Mouse (Mus musculus): ENCODE results near the gene Ugt1a7c. TPM values are rescaled to one million over a fixed set of nuclear protein-coding genes. Genes with fewer than 3 reads are reported as not detected.

Ugt1a7c gene
- polyA plus RNA-seq, 1 experiment from 2014 or later: 1.4 TPM

DNA sequence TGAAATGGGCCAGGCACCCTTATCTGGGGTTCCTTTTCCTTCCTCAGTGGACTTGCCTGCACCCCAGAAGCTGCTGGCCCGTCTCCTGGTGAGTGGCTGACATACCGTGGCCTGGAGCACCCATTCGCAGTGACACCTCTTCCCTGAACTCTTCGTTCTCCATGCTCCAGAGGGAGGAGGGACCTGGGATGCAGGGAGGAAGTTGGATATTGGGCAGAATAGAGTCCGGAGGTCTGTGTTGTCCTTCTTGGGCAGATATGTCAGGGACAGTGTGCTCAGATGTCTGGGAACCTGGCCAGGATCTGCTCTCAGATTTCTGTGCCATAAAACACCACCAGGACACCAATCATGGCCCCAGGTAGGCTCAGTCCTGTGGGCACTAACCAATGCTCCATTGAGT, 145.2 kb downstream of the Ugt1a7c start:
- no peak overlapping the region for H3K27ac ChIP-seq
- no peaks in the 10 kb centered on the region for H3K27me3 ChIP-seq
- H3K4me3 ChIP-seq: no peak overlapping the region
- no peak overlapping the region for H3K4me2 ChIP-seq (replicated peaks)
- 73% methylated on average over 5 of the region's 5 CpGs for WGBS
- no peak overlapping the region for H3K9ac ChIP-seq
- no peaks in the 10 kb centered on the region for H3K36me3 ChIP-seq
- no peaks in the 10 kb centered on the region for H3K4me1 ChIP-seq
- no peak for ATAC-seq (ENCODE audit: low FRiP score, low read depth)
- H3K9me3 ChIP-seq: peaks cover 94% of the 10 kb centered on the region

- Histone ChIP-seq H3K4me3 (no peak overlapping the region), H3K9me3 (peaks cover 94% of the 10 kb centered on the region), H3K27ac (no peak overlapping the region), H3K27me3 (no peaks in the 10 kb centered on the region), H3K9ac (no peak overlapping the region), H3K4me2 (replicated peaks) (no peak overlapping the region), H3K36me3 (no peaks in the 10 kb centered on the region), H3K4me1 (no peaks in the 10 kb centered on the region)
- ATAC-seq (ENCODE audit: low FRiP score, low read depth): no peak
- WGBS: 70% methylated on average over 4 of the region's 4 CpGs
Measured at GRCm38 (mm10) chr1:88240579-88240978, 145.7 kb downstream of the Ugt1a7c start.

GRCm38 (mm10) chr1:88243861-88244260, 149.0 kb downstream of the Ugt1a7c start:
- Histone ChIP-seq H3K36me3 (no peaks in the 10 kb centered on the region), H3K9me3 (peaks cover 96% of the 10 kb centered on the region), H3K27ac (no peak overlapping the region), H3K27me3 (no peaks in the 10 kb centered on the region), H3K4me3 (no peak overlapping the region), H3K4me2 (replicated peaks) (no peak overlapping the region), H3K9ac (no peak overlapping the region), H3K4me1 (no peaks in the 10 kb centered on the region)
- 63% methylated on average over 5 of the region's 5 CpGs for WGBS
- ATAC-seq (ENCODE audit: low FRiP score, low read depth): no peak

DNA sequence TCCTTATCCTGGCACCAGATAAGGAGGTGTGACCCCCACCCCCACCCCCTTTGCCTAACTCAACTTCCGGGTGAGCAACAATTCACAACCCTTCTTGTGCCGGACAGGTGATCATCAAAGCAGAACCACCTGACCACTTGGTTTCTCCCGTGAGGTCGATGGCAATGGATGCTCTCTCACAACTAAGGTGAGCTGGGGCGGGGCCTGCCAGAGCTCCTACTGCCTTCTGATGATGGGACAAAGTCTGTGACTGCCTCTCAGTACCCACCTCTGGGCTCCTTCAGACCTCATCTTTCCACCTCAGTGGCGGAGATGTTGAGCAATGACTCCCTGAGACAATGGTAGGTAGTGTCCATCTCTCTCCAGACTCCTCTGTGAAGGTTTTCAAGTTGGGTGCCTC, 151.0 kb downstream of the Ugt1a7c start:
- H3K27me3 ChIP-seq: no peaks in the 10 kb centered on the region
- no peak for ATAC-seq (ENCODE audit: low FRiP score, low read depth)
- H3K4me2 ChIP-seq (replicated peaks): no peak overlapping the region
- H3K27ac ChIP-seq: no peak overlapping the region
- no peaks in the 10 kb centered on the region for H3K4me1 ChIP-seq
- peaks cover 96% of the 10 kb centered on the region for H3K9me3 ChIP-seq
- no peaks in the 10 kb centered on the region for H3K36me3 ChIP-seq
- no peak overlapping the region for H3K4me3 ChIP-seq
- no peak overlapping the region for H3K9ac ChIP-seq
- 76% methylated on average over 6 of the region's 6 CpGs for WGBS

DNA sequence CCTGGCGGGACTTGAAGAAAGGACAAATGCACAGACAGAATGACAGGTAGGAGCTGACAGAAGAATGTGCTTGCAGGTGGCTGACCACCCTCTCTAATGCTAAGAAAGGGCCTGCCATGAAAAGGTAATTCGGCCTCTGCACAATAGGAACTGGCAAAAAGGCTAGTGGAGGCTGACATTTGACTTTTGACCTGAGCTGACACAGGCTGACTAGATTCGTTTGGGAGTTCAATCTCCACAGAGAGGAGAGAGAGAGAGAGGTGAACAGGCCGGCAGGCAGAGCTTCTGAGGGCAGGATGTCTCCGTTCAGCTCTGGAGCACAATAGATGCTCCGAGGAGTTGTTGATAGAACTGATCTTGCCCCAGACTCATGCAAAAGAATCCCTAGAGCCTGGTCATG, 151.5 kb downstream of the Ugt1a7c start:
- ATAC-seq (ENCODE audit: low FRiP score, low read depth): no peak
- H3K9me3 ChIP-seq: peaks cover 96% of the 10 kb centered on the region
- no peak overlapping the region for H3K4me2 ChIP-seq (replicated peaks)
- H3K36me3 ChIP-seq: no peaks in the 10 kb centered on the region
- no peak overlapping the region for H3K27ac ChIP-seq
- no peaks in the 10 kb centered on the region for H3K27me3 ChIP-seq
- no peak overlapping the region for H3K9ac ChIP-seq
- no peak overlapping the region for H3K4me3 ChIP-seq
- 44% methylated on average over 6 of the region's 6 CpGs for WGBS
- H3K4me1 ChIP-seq: no peaks in the 10 kb centered on the region

GRCm38 (mm10) chr1:88247660-88248059, 152.8 kb downstream of the Ugt1a7c start:
- H3K27me3 ChIP-seq: no peaks in the 10 kb centered on the region
- WGBS: 55% methylated on average over 2 of the region's 2 CpGs
- no peak overlapping the region for H3K4me3 ChIP-seq
- H3K27ac ChIP-seq: no peak overlapping the region
- no peaks in the 10 kb centered on the region for H3K4me1 ChIP-seq
- ATAC-seq (ENCODE audit: low FRiP score, low read depth): no peak
- no peak overlapping the region for H3K9ac ChIP-seq
- H3K36me3 ChIP-seq: no peaks in the 10 kb centered on the region
- no peak overlapping the region for H3K4me2 ChIP-seq (replicated peaks)
- H3K9me3 ChIP-seq: peaks cover 94% of the 10 kb centered on the region

GRCm38 (mm10) chr1:88248658-88249057, 153.8 kb downstream of the Ugt1a7c start:
- Histone ChIP-seq H3K4me3 (no peak overlapping the region), H3K27ac (no peak overlapping the region), H3K36me3 (no peaks in the 10 kb centered on the region), H3K9me3 (peaks cover 91% of the 10 kb centered on the region), H3K4me1 (no peaks in the 10 kb centered on the region), H3K27me3 (no peaks in the 10 kb centered on the region), H3K4me2 (replicated peaks) (no peak overlapping the region), H3K9ac (no peak overlapping the region)
- WGBS: 67% methylated on average over 4 of the region's 4 CpGs
- no peak for ATAC-seq (ENCODE audit: low FRiP score, low read depth)

DNA sequence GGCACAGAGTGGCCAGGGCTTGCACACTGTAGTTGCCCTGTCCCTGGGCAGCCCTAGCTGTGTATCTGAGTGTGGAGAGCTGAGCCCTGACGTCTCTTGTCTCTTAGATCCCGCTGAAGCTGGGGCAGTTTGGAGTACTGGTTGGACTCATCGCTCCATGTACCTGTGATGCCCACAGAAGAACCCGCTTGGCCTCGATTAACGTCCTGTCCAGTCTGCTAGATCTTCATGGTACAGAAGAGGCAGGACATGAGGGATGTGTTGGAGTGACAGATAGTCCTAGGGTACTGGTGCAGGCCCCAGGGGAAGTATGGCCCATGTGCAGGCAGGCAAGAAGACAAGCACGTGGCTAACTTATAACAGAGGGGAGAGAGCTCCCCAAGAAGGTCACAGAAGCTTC, 154.7 kb downstream of the Ugt1a7c start:
- Histone ChIP-seq H3K4me2 (replicated peaks) (no peak overlapping the region), H3K27me3 (no peaks in the 10 kb centered on the region), H3K9me3 (peaks cover 87% of the 10 kb centered on the region), H3K9ac (no peak overlapping the region), H3K36me3 (no peaks in the 10 kb centered on the region), H3K4me1 (no peaks in the 10 kb centered on the region), H3K4me3 (no peak overlapping the region), H3K27ac (no peak overlapping the region)
- ATAC-seq (ENCODE audit: low FRiP score, low read depth): no peak
- 75% methylated on average over 7 of the region's 7 CpGs for WGBS

- 81% methylated on average over 5 of the region's 5 CpGs for WGBS
- Histone ChIP-seq H3K27ac (no peak overlapping the region), H3K4me1 (no peaks in the 10 kb centered on the region), H3K4me3 (no peak overlapping the region), H3K9ac (no peak overlapping the region), H3K27me3 (no peaks in the 10 kb centered on the region), H3K4me2 (replicated peaks) (no peak overlapping the region), H3K36me3 (no peaks in the 10 kb centered on the region), H3K9me3 (peaks cover 87% of the 10 kb centered on the region)
- ATAC-seq (ENCODE audit: low FRiP score, low read depth): no peak
Measured at GRCm38 (mm10) chr1:88250023-88250422, 155.2 kb downstream of the Ugt1a7c start.

DNA sequence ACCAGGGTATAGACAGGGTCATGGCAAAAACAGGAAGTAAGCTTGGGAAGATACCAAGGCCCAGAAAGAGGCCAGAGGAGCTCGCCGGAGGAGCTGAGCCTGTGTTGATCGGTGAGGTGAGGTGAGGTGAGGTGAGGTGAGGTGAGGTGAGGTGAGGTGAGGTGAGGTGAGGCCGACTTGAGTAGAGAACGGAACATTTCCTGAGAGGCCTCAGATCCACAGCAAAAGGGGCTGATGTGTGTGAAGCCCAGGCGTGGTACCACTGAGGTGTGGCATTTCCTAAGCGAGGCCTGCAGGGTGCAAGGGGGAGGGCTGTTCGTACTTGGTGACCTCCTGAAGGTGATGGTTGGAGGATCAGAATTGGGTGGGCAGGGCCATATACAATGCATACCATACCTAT, 158.2 kb downstream of the Ugt1a7c start:
- no peak overlapping the region for H3K9ac ChIP-seq
- no peaks in the 10 kb centered on the region for H3K36me3 ChIP-seq
- H3K27me3 ChIP-seq: no peaks in the 10 kb centered on the region
- H3K9me3 ChIP-seq: peaks cover 86% of the 10 kb centered on the region
- H3K27ac ChIP-seq: no peak overlapping the region
- H3K4me3 ChIP-seq: no peak overlapping the region
- H3K4me1 ChIP-seq: no peaks in the 10 kb centered on the region
- H3K4me2 ChIP-seq (replicated peaks): no peak overlapping the region
- WGBS: 75% methylated on average over 8 of the region's 8 CpGs
- ATAC-seq (ENCODE audit: low FRiP score, low read depth): no peak

DNA sequence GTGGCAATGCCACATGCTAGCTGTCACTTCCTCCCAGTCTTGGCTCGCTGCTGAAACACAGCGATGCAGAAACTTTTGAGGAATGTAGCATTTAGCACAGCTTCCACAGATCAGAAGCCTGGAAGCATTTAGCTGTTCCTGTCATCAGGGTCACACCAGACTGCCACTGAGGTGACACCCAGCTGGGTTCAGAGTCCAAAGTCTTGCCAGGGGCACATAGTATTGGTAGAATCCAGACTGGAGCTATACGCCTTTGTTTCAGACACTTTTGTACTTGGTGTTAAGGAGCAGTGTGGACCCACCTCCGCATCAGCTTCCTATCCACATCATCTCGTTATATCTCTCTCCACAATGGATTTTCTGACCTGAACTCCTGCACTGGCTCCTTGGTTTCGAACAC, 158.7 kb downstream of the Ugt1a7c start:
- H3K9me3 ChIP-seq: peaks cover 85% of the 10 kb centered on the region
- H3K27ac ChIP-seq: no peak overlapping the region
- no peak overlapping the region for H3K4me3 ChIP-seq
- no peak overlapping the region for H3K9ac ChIP-seq
- 68% methylated on average over 6 of the region's 6 CpGs for WGBS
- no peak overlapping the region for H3K4me2 ChIP-seq (replicated peaks)
- no peak for ATAC-seq (ENCODE audit: low FRiP score, low read depth)
- no peaks in the 10 kb centered on the region for H3K27me3 ChIP-seq
- H3K4me1 ChIP-seq: no peaks in the 10 kb centered on the region
- no peaks in the 10 kb centered on the region for H3K36me3 ChIP-seq

- no peak overlapping the region for H3K27ac ChIP-seq
- no peak overlapping the region for H3K4me2 ChIP-seq (replicated peaks)
- H3K27me3 ChIP-seq: no peaks in the 10 kb centered on the region
- H3K9me3 ChIP-seq: peaks cover 77% of the 10 kb centered on the region
- 87% methylated on average over 12 of the region's 12 CpGs for WGBS
- H3K36me3 ChIP-seq: peaks cover 8% of the 10 kb centered on the region
- H3K4me3 ChIP-seq: no peak overlapping the region
- no peaks in the 10 kb centered on the region for H3K4me1 ChIP-seq
- ATAC-seq (ENCODE audit: low FRiP score, low read depth): no peak
- no peak overlapping the region for H3K9ac ChIP-seq
Measured at GRCm38 (mm10) chr1:88254793-88255465, 160.1 kb downstream of the Ugt1a7c start.

DNA sequence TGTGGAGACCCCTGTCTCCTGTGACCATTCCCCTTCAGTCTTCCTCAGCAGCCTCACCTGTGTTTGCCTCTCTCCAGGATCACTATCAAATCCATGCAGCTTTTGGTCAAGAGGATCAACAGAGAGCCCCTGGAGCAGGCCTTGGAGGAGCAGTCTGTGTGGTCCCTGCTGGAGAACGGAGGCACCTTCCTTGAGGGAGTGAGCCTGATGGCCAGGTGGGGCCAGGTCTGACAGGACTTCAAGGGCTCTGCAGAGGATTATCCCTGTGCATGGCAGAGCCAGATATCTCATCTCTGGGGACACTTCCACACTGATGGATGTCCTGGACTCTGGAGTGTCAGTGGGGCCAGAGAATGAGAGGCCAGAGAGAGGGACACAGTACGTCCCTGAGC, 160.6 kb downstream of the Ugt1a7c start:
- ATAC-seq (ENCODE audit: low FRiP score, low read depth): no peak
- no peak overlapping the region for H3K4me2 ChIP-seq (replicated peaks)
- no peaks in the 10 kb centered on the region for H3K27me3 ChIP-seq
- no peaks in the 10 kb centered on the region for H3K4me1 ChIP-seq
- WGBS: 57% methylated on average over 2 of the region's 2 CpGs
- H3K9ac ChIP-seq: no peak overlapping the region
- peaks cover 72% of the 10 kb centered on the region for H3K9me3 ChIP-seq
- no peak overlapping the region for H3K4me3 ChIP-seq
- H3K36me3 ChIP-seq: peaks cover 14% of the 10 kb centered on the region
- no peak overlapping the region for H3K27ac ChIP-seq
